Mouse (Mus musculus) telencephalon, adult 2 months (tissue): Measurements from ENCODE around the gene Pnpla2.
"Not testable (repeated sequence)": the region's sequence is repeated elsewhere in the genome, so short reads cannot be mapped to it uniquely, and the experiment has no call there.

Experiments
- DNase-seq: peaks from one replicate; pipeline ENCODE4 v3.0.0-alpha.2; 2011; ENCODE audit warnings: low read depth, low spot score

Pnpla2 gene

GRCm38 (mm10) chr7:141454967-141455551, at the start of gene Pnpla2:
Gene Pnpla2 (plus strand): TSS chr7:141455198.
- peak; percentile 80 for DNase-seq

- DNase-seq: no peak
These were observed 49.5 kb upstream of the Pnpla2 start for GRCm38 (mm10) chr7:141405466-141405865.

GRCm38 (mm10) chr7:141407670-141408069, 47.3 kb upstream of the Pnpla2 start:
- not testable (repeated sequence) for DNase-seq

- DNase-seq: no peak
These were observed 46.2 kb upstream of the Pnpla2 start for GRCm38 (mm10) chr7:141408833-141409232.

GRCm38 (mm10) chr7:141410631-141411030, 44.4 kb upstream of the Pnpla2 start:
- DNase-seq: no peak

DNA sequence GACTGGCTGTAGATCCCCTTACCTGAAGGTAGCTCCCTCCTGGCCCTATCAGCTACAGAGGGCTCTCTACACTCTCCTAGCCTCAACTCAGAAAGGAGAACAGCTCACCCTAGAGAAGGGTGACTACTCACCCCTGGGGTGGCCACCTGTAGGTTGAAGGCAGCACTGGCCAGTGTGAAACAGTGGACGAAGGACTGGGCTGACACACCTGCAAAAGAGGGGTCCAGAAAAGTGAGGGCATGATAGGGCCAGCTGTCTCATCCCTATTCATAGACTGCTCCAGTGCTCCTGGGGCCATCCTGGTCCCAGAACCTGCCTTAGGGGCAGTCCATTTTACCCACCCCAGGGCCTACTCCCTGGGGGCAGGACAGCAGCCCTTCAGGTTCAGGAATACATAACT, 43.3 kb upstream of the Pnpla2 start:
- no peak for DNase-seq

DNA sequence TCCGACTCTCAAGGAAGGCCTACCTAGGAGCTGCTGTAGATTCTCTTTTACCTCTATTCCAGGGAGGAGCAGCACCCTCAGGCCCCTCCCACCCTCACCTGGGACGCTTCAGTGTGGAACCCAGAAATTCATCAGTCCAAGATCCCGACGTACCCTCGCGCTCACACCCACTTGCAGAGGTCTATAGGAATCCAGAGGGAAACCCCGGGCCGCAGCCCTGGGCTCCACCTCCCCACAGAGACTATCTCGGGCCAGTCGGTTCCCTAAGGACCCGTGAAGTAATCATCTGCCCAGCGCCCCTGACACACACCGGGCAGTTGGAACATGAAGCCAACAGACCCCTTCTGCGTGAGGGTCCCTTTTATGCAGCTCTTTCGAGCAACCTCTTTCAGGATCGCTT, 41.7 kb upstream of the Pnpla2 start:
- no peak for DNase-seq

DNA sequence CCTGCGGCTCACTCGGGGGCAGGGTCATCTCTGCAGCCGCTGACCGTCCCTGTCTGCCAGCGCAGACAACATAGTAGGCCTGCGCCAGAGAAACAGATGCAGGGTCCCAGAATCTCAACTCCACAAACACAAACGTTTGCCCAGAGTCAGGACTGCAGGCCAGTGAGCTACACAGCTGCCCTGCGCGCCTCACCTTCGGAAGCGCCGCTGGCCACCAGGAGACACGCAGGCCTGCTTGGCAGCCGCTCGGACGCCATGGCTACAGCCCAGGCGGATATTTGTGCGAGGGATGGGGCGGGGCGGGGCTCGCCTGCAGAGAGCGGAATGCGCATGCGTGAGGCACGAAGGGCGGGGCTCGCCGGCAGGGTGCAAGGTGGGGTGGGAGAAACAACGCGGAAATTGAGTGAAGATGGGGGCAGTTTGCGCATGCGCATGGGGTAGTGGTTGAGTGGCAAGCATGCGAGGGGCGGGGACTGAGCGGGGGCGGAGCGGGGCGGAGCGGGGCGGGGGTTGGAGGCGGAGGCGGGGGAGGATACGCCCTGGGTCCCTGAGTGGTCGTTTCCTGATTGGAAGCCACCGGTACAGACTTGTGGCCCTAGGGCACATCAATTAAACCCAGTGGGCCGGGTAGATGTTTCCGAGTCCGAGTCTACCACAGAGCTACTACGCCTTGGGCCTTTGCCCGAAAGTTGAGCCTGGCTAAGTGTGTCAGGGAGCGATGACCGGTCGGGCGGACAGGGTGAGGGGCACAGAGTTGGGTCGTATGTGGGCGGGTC, 41.0 kb upstream of the Pnpla2 start, which contains the start of gene Gatd1:
Gene Gatd1 (minus strand): TSS at position 328 of the 776 bp plus-strand sequence.
- peak; percentile 97 for DNase-seq

DNA sequence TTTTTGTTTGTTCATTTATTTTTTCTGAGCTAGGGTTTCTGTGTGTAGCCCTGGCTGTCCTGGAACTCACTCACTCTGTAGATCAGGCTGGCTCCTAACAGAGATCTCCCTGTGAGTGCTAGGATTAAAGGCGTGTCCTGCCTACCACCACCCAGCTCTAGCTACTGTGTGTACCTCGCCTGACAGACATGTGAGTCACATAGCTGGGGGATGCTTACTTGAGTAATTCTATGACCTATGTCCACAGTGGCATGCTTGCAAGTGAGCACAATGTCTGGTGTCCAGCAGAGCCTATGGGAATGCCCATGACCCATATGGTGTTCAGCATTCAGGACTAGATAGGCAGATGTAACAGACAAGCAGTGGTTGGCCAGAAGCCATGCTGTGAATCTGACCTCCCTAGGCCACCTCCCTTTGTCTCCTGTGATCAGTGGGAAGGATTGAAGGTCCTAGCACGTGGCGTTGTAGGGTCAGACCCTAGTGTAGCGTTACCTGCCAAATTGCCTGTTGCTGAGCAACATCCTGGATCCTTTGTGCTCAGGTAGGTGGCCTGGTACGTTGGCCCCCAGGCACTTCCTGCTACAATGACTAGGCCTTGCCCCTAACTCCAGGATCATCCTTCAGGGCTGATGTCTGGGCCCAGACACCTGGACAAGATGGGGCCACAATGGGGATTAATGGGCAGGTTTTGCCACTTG, 38.7 kb upstream of the Pnpla2 start:
- DNase-seq: no peak

DNA sequence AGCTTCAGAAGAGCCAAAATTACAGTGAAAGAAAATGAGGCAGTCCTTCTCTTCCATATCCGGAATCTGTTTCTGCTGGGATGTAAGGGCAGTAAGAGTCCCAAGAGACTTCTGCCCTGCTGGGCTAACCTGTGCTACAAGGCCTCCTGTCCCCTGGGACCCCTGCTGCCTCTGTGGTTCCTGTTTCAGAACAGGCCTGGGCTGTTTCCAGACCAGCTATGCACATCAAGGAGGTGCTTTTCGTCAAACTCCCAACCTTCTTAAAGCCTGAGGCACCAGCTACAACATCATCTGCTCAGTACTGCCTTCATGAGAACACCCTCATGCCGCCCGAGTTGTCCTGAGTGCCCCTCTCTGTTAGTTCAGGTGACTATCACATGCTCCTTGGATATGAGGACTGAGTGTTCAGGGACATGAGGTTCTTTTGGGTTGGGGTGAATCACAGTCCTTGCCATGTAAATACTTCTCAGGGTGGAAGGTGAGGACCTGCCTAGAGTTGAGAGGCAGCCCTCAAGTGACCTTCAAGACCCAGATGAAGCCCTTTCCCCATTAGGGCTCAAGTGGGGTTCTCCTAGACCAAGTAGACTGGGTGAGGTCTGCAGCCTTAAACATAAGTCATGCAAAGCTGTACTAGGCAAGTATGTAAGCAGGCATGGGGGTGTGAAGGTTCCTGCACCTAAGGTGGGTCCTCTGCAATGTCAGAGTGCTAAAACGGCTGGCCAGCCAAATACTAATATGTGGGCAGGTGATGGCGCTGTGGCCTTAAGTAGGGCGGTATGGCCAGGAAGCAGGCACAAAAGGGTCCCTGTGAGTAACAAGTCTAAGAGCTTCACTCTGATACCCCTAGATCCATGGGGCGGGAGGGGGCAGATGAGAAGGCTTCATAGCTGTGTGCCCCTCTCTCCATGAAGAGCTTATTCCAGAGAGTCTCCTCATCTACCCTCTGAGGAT, 37.0 kb upstream of the Pnpla2 start:
- no peak for DNase-seq

GRCm38 (mm10) chr7:141418970-141419369, 36.0 kb upstream of the Pnpla2 start:
- no peak for DNase-seq

- DNase-seq: no peak
These were observed 34.8 kb upstream of the Pnpla2 start for GRCm38 (mm10) chr7:141420030-141420702.

- no peak for DNase-seq
These were observed 31.2 kb upstream of the Pnpla2 start for GRCm38 (mm10) chr7:141423811-141424210.

- DNase-seq: no peak
These were observed 27.9 kb upstream of the Pnpla2 start for GRCm38 (mm10) chr7:141426948-141427730.

DNA sequence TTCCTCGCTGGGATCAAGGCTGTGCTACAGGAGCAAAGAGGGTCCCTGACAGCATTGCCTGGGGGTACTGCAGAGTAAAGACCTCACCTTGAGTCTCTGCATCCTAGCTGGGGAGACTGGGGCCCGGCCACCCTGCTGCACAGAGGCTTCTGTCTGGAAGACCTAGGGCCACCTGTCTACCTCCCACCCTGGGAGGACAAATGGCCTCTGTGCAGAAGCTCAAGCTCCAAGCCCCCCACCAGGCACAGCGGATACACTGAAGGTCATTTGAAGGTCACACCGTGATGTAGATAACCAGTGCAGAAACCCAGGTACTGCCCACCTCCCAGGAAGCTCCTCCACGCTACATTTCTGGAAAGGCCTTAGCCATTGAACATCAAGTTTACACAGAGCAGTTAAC, 26.3 kb upstream of the Pnpla2 start:
- no peak for DNase-seq

GRCm38 (mm10) chr7:141429310-141429709, 25.7 kb upstream of the Pnpla2 start, which contains the start of gene Cend1:
Gene Cend1 (minus strand): TSS chr7:141429491.
- DNase-seq: peak; percentile 96

- DNase-seq: no peak
These were observed 25.0 kb upstream of the Pnpla2 start for GRCm38 (mm10) chr7:141429840-141430584.

DNA sequence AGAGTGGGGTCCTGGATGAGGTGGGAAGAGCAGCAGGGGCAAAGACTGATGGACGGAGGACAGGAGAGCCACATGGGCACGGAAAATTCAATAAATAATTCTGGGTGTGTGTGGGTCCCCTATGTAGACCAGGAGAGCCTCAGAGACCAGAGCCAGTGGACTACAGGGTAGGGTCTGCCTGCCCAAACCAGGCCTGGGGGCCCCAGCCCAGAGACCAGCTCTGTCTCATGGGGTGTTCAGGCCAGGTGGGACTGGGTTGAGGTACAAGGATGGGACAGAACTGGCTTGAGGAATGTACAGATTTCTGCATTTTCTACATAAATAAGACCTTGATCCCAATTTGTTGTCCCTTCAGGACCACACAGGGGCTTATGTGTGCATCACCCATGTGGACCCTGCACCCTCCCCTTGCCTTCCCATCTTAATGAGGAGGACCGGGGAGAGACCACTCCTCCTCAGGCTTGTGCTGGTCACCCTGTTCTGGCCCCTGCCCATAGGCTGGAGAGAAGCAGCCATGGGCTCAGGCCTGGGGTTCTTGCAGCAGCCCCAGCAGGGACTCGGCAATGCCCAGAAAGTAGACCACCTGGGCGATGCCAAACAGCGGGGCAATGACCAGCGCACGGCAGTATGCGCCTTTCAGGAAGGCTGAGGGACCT, 24.3 kb upstream of the Pnpla2 start:
- DNase-seq: no peak
